Mouse (Mus musculus): ENCODE data around the gene Slc25a30. TPM values are rescaled to one million over a fixed set of nuclear protein-coding genes. Genes with fewer than 3 reads are reported as not detected.
A peak's percentile ranks its signal among the peaks of the same experiment; 100 is the strongest.

Slc25a30 gene
- total RNA-seq, 2 experiments from 2014 or later = 35.2 to 50.6 TPM

- no peak for DNase-seq
These were observed 38.9 kb downstream of the Slc25a30 start for GRCm38 (mm10) chr14:75747960-75748359.

- no peak for DNase-seq
These were observed 44.9 kb downstream of the Slc25a30 start for GRCm38 (mm10) chr14:75741904-75742303.

DNA sequence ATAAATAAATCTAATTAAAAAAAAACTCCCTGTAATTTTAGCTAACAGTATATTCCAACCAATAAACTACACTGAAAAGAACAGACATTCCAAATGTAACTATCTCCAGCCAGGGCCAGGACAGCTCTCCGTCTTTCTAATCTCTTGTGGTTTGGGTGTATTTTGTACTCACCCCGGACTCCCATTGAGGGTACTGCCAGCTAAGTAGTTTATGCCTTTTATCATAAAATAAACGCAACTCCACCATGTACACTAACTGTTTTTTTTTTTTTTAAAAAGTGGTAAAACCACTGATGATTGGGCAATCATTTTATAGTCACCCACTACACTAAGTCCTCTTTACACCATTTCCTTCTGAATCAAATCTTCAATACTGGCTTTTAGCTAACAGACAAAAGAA is 51.2 kb downstream of the Slc25a30 start:
- DNase-seq = no peak

DNA sequence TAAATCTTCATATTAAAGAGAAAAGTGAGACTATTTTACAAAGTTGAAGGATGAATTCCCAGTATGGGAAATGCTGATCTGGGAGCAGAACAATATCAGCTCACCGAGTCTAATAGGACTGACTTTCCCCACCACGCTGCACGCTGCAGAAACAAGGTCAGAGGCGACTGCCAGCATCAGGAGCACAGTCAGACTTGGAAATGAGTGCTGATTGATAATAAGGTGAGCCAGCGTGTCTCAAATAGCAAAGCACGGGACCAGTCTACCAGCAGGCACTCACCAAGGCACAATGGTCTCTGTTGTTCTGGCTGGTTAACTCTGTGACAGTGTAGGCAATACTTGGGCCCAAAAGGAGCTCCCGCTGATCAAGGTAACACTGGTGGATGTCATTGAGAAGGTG is 54.2 kb downstream of the Slc25a30 start:
- DNase-seq = no peak

DNA sequence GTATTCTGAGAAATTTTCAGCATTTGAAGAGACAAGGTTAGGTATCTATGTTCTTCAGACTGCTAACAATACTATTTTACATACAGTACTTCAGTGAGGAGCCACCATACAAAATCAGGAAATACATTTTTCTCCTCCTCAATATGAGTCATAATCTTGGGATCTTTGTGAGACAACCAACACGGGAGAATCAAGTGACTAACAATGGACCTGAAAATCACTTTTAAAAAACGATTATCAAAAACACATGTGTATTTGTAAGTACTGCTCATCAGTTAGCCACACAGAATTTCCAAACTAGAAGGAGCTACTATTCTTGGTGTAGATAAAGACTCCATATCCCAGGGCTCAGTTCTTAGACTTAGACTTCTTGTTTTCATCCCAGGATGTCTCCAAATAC is 55.5 kb downstream of the Slc25a30 start:
- DNase-seq = no peak

DNA sequence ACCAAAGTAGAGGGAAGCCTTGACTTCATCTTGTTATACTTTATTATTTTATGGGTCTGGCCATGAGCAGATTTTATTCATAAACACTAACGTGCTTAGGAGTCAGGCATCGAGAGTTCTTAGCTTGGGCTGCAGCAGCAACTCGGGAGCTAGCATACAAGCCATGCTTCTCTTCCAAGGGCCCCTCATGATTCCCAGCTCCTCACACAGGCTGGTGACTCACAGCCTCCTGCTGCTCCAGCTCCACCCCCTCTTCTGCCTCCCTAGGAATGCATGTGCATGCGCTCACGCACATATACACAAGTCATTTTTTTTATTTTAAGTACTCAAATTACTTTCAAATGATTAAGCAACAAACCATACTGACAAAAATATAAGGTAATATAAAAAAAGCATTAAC is 58.7 kb downstream of the Slc25a30 start:
- DNase-seq = no peak

DNA sequence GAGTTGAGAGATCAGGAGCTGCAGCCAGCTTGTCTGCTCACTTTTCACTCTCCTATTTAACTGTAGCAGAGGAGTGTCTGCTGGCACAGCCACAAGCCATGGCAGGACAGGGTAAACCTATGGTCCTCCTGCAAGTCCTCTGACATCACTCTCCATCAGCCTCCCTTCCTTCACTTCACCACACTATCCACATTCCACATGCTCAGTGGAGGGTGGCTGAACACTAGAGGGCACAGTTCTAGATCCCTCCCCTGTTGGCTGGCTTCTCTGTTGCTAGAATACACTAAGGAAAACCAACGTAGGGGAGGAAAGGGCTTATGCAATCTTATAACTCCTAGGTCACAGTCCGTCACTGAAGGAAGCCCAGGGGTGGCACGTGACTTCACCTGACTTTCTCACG is 59.8 kb downstream of the Slc25a30 start:
- DNase-seq = peak; percentile 43

DNA sequence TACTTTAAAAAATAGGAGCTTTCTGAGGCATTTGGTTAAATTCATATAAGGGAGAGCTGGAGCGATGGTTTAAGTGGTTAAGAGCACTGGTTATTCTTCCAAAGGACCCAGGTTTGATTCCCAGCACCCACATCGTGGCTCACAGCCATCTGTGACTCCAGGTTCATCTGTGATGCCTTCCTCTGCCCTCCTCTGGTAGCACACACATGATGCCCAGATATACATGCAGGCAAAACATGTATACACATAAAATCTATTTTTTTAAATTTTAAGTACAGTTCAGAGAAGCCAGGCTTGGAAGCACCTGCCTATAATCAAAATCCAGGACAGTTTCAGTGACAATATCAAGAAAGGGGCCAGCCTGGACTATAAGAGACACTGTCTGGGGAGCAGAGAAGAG is 64.0 kb downstream of the Slc25a30 start:
- DNase-seq = no peak

GRCm38 (mm10) chr14:75721977-75722563 is 64.8 kb downstream of the Slc25a30 start:
- peak; percentile 65 for DNase-seq

DNA sequence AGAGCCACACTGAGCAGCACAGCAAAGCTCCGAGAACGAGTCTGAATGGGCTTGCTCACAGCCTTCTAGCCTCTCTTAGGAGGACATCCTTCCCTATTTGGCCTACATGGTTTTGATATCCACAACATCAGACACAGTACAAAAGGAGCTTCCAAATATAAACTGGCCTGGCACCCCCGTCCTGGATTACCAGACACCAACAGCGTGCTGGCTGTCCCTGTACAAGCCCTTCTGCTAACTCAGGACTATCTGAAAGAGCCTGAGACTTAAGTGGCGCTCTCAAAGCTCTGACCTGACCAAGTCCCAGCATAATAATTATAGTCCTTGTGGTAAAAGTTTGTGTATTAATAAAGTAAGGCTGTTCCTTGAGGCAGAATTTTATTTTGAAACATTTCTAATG is 66.7 kb downstream of the Slc25a30 start:
- DNase-seq = no peak

GRCm38 (mm10) chr14:75716410-75716809 is 70.4 kb downstream of the Slc25a30 start:
- no peak for DNase-seq

- DNase-seq = no peak
These were observed 73.2 kb downstream of the Slc25a30 start for GRCm38 (mm10) chr14:75713661-75714060.

DNA sequence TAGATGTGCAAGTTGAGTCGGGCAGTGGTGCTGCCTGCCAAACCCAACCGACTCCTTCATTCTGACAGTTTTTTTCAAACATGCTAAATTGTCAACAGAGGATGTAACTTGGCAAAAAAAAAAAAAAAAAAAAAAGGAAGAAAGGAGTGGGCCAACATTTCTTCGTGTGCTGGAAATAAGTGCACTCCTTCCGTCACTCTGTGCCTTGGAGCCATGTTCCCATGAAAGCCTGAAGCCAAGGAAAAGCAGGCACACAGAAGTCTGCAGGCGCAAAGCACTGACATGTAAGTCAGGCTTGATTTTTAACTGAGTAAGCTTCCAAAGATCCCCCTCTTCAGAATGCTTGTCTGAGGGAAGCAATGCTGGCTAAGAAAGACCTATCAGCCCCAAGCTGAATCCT is 74.2 kb downstream of the Slc25a30 start:
- no peak for DNase-seq

- no peak for DNase-seq
These were observed 75.1 kb downstream of the Slc25a30 start for GRCm38 (mm10) chr14:75711731-75712130.

Other genes starting within 250 kb of the Slc25a30 start
- not detected for gene Spert, start 193.9 kb downstream of the Slc25a30 start, total RNA-seq (2021)
- gene Erich6b, start 144.8 kb downstream of the Slc25a30 start, total RNA-seq (2021) = not detected
- 10 to 100 TPM; 21.5 to 23.2 TPM for gene Cog3, start 32.5 kb downstream of the Slc25a30 start, total RNA-seq (2021)
- 1,000 to 10,000 TPM; 3,217 to 3,266 TPM for gene Tpt1, start 58.1 kb upstream of the Slc25a30 start, total RNA-seq (2021)
- not detected for gene Kctd4, start 168.0 kb upstream of the Slc25a30 start, total RNA-seq (2021)
- gene Gtf2f2, start 223.8 kb upstream of the Slc25a30 start, total RNA-seq (2021) = 10 to 100 TPM; 21.8 to 24.8 TPM